Mouse (Mus musculus) kidney, adult 2 months (tissue): ENCODE data around the gene Fbxl15. TPM values are rescaled to one million over a fixed set of nuclear protein-coding genes. Genes with fewer than 3 reads are reported as not detected.

Source experiments
- DNase-seq: peaks from one replicate; pipeline ENCODE4 v3.0.0; 2021
- H3K27ac ChIP-seq: fragments of 200-500 bp; 2 replicates; pipeline ENCODE4 v1.5.1; 2012; ENCODE audit warnings: low read depth, low read length, control low read depth, inconsistent platforms; ENCODE audit not compliant: insufficient read depth
- H3K27me3 ChIP-seq: fragments of 200-500 bp; replicated peaks from 2 replicates; pipeline ENCODE4 v1.6.1; 2012; ENCODE audit warnings: mild to moderate bottlenecking, moderate library complexity, low read length, inconsistent platforms; ENCODE audit not compliant: control insufficient read depth, insufficient read depth
- H3K36me3 ChIP-seq: fragments of 200-500 bp; 2 replicates; pipeline ENCODE4 v1.6.1; 2012; ENCODE audit warnings: mild to moderate bottlenecking, moderate library complexity, low read length, inconsistent platforms; ENCODE audit not compliant: control insufficient read depth, insufficient read depth
- H3K4me1 ChIP-seq: fragments of 200-500 bp; 2 replicates; pipeline ENCODE4 v1.6.1; 2011; ENCODE audit warnings: low read length; ENCODE audit not compliant: control insufficient read depth, insufficient read depth
- H3K4me3 ChIP-seq: fragments of 200-500 bp; 2 replicates; pipeline ENCODE4 v1.5.1; 2011; ENCODE audit warnings: mild to moderate bottlenecking, low read depth, low read length, control low read depth; ENCODE audit not compliant: insufficient read depth
- CTCF ChIP-seq: fragments of 200-500 bp; conservative IDR thresholded peaks from 2 replicates; pipeline ENCODE4 v1.5.1; 2011; ENCODE audit warnings: low read depth, mild to moderate bottlenecking, control low read depth, low read length, moderate library complexity, mixed read lengths; ENCODE audit not compliant: insufficient read depth, insufficient read length
- POLR2A ChIP-seq: fragments of 200-500 bp; IDR thresholded peaks from one replicate; pipeline ENCODE4 v1.6.1; 2011; ENCODE audit warnings: low read depth, low read length, control low read depth
- WGBS: fragments of 180-500 bp; shearing (Covaris S2); methylation state at CpG from one replicate; pipeline ENCODE4 v1.1.7; 2018; 5-methylcytosine and 5-hydroxymethylcytosine counted together
- polyA plus RNA-seq: library from polyadenylated mRNA; depleted of rRNA; stranded (reverse); fragments of >200 nt; gene quantifications from 2 replicates; pipeline ENCODE4 v1.2.3, GENCODE M21; 2012

Fbxl15 gene
- polyA plus RNA-seq, 1 experiment, result 26.1 TPM

- no peak for TF ChIP-seq CTCF
- TF ChIP-seq POLR2A, result no peak
- peak; percentile 37 for DNase-seq
- H3K4me3 ChIP-seq, result peak overlapping the region; percentile 58
- H3K27me3 ChIP-seq, result no peaks in the 10 kb centered on the region
- no peaks in the 10 kb centered on the region for H3K36me3 ChIP-seq
- peak overlapping the region; percentile 57 for H3K27ac ChIP-seq
- peaks cover 5% of the 10 kb centered on the region for H3K4me1 ChIP-seq
- WGBS, result under 1% methylated on average over 34 of the region's 34 CpGs
Observed at GRCm38 (mm10) chr19:46304908-46305333, 23.1 kb upstream of the Fbxl15 start.

DNA sequence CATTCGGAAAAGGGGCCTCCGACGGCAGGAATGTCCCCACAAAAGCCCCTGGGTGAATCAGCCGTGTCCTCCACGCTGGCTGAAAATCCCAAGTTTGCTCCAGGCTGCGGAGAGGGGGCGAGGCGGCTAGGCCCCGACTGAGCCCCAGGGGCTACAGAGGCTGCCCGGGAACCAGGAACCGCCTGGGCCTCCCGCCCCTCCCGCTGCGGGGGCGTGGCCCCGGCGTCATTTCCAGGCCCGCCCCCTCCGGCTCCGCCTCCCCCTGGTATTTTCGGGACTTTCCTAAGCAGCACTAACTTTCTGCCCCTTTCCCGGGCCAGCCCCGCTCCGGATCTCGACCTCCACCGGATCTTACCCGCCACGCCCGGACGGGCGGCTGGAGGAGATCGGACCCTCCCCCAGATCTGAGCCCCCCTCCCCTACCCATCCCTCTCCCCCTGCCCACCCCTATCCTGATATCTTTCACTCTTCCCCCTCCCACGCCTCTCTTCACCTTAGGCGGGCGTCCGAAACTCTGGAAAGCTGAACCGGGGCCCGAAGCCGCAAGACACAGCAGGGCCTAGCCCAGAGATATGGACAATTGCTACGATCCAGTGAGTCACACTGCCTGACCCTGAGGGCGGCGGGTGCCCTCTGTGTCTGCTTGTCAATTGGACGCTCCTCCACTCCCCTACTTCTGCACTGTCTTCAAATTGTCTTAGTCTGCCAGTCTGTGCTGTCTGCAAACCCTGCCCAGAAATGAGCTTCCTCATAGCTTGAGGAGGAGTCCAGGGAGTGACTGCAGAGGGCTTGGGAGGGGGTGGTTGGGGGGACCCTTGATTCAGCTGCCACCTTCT lies 22.3 kb upstream of the Fbxl15 start:
- H3K36me3 ChIP-seq, result no peaks in the 10 kb centered on the region

GRCm38 (mm10) chr19:46306268-46306610 lies 21.7 kb upstream of the Fbxl15 start:
- DNase-seq, result no peak
- WGBS, result 53% methylated on average over 5 of the region's 5 CpGs
- Histone ChIP-seq H3K27ac (no peak overlapping the region), H3K27me3 (no peaks in the 10 kb centered on the region), H3K36me3 (no peaks in the 10 kb centered on the region), H3K4me3 (peak overlapping the region; percentile 58), H3K4me1 (peaks cover 5% of the 10 kb centered on the region)
- TF ChIP-seq CTCF (no peak), POLR2A (no peak)

More for the DNA sequence above, 22.3 kb upstream of the Fbxl15 start:
- Histone ChIP-seq H3K4me1 (peaks cover 5% of the 10 kb centered on the region), H3K4me3 (peak overlapping the region; percentile 58), H3K27me3 (no peaks in the 10 kb centered on the region), H3K27ac (peak overlapping the region; percentile 57)
- peak; percentile 29 for TF ChIP-seq POLR2A
- TF ChIP-seq CTCF, result no peak
- peak; percentile 93 for DNase-seq
- WGBS, result under 1% methylated on average over 43 of the region's 43 CpGs

DNA sequence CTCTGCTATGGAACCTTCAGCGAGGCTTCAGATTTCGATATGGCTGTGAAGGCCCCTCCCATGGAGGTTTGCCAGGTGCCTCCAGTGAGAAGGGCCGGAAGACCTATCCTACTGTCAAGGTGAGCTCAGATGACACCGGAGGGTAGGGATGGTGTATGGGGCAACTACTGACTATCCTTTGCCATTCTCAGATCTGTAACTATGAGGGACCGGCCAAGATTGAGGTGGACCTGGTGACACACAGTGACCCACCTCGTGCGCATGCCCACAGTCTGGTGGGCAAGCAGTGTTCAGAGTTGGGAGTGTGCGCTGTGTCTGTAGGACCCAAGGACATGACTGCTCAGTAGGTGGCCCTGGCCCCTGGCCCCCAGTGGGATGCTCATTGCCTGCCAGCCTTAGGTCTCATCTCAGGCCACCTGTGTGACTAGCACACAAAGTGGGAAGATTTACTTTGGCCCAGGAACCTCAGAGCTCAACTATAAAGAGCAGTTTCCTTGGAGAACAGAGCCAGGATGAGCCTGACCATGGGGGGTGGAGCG lies 21.2 kb upstream of the Fbxl15 start:
- 96% methylated on average over 9 of the region's 9 CpGs for WGBS
- Histone ChIP-seq H3K27me3 (no peaks in the 10 kb centered on the region), H3K27ac (no peak overlapping the region), H3K4me3 (no peak overlapping the region), H3K36me3 (no peaks in the 10 kb centered on the region), H3K4me1 (peaks cover 5% of the 10 kb centered on the region)
- no peak for TF ChIP-seq CTCF
- no peak for TF ChIP-seq POLR2A
- no peak for DNase-seq

DNA sequence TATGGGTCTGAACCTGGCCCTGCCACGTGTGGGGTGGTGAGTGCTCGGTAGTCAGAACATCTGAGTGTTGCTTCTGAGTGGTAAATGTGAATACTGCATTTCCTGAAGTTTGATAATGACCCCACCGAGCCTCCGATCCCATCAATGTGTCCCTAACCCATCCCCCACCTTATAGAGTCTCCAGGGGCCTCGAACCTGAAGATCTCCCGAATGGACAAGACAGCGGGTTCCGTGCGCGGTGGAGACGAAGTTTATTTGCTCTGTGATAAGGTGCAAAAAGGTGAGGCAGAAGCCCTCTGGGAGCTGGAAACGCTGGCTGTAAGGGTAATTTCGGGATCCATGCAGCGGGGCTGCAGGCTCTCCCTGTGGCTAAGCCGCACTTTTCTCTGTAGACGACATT lies 20.2 kb upstream of the Fbxl15 start:
- Histone ChIP-seq H3K36me3 (no peaks in the 10 kb centered on the region), H3K27me3 (no peaks in the 10 kb centered on the region), H3K4me3 (no peak overlapping the region), H3K4me1 (peaks cover 5% of the 10 kb centered on the region), H3K27ac (no peak overlapping the region)
- 95% methylated on average over 16 of the region's 16 CpGs for WGBS
- no peak for DNase-seq
- TF ChIP-seq POLR2A (no peak), CTCF (no peak)

GRCm38 (mm10) chr19:46308303-46308702 lies 19.7 kb upstream of the Fbxl15 start:
- H3K4me3 ChIP-seq, result no peak overlapping the region
- no peaks in the 10 kb centered on the region for H3K36me3 ChIP-seq
- H3K4me1 ChIP-seq, result peaks cover 5% of the 10 kb centered on the region
- no peak overlapping the region for H3K27ac ChIP-seq
- no peaks in the 10 kb centered on the region for H3K27me3 ChIP-seq
- WGBS, result 86% methylated on average over 16 of the region's 16 CpGs
- TF ChIP-seq POLR2A (no peak), CTCF (no peak)
- DNase-seq, result no peak

DNA sequence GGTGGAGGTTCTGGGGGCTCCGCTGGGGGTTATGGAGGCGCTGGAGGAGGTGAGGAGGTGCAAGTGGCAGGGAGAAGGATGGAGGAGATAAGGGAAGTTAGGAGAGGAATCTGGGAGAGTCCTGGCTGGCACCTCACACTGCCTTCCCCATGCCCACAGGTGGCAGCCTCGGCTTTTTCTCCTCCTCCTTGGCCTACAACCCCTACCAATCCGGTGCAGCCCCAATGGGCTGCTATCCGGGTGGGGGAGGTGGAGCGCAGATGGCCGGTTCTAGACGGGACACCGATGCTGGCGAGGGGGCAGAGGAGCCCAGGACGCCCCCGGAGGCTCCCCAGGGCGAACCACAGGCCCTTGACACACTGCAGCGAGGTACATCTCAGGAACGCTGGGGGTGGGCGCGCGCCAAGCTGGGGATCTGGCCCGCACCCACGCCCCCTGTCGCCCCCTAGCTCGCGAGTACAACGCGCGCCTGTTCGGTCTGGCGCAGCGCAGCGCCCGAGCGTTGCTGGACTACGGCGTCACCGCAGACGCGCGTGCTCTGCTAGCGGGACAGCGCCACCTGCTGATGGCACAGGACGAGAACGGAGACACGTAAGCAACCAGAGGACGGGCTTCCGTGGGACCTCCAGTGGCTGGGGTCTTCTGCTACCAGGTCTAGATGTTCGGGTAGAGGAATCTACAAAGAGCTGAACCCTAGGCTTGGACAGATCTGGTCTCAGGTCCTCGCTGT lies 19.1 kb upstream of the Fbxl15 start:
- 5% methylated on average over 47 of the region's 47 CpGs for WGBS
- peak; percentile 83 for DNase-seq
- Histone ChIP-seq H3K27ac (no peak overlapping the region), H3K4me1 (peaks cover 5% of the 10 kb centered on the region), H3K36me3 (no peaks in the 10 kb centered on the region), H3K4me3 (peak overlapping the region; percentile 28; the same call in 1 of the 2 replicates), H3K27me3 (no peaks in the 10 kb centered on the region)
- TF ChIP-seq CTCF, result peak; percentile 96
- TF ChIP-seq POLR2A, result no peak
